Mouse (Mus musculus) embryo, embryonic 9.5 days (tissue): ENCODE data around the gene Dhx38.

Source experiments
- DNase-seq: peaks from one replicate; pipeline ENCODE4 v3.0.0-alpha.2; 2017; ENCODE audit errors: extremely low spot score

The Dhx38 gene

DNA sequence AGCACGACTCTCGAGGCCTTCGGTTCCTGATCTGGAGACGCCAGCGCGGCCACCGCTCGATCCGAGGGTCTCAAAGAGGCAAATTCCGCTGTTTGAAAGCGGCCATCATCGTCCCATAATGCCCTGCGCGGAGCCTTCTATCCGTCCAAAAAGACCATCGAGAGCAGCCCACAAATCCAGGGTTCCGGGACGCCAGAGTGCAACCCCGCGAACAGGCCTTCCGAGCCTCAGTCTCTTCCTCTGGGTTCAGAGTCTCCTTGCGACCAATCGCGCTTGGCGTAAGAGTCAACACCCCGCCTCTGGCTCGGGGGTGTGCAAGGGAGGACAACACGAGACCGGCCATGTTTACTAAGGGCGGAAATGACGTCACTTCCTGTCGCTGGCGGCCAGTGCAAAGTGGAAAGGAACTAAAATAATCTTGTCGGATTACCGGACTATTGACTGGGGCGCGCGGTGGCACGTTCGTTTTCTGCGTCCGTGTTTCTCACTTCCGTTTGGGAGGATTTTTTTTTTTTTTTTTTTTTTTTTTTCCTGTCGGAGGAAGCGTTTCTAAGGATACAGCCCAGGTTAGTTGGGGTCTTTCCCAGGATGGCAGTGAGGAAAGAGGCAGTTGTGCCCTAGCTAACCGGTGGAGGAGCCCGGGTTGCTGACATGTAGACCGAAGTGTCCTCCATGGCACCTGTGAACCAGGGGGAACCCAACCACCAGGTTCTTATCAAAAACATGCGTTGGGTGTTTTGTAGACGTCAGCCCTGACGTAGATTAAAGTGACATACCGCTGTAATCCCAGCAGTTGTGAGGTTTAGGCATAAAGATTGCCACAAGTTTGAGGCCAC is at the start of gene Dhx38, which contains the start of gene Txnl4b:
Gene Dhx38 (minus strand): TSS at position 364 of the 836 bp plus-strand sequence.
Gene Txnl4b (plus strand): TSS at position 395 of the 836 bp plus-strand sequence.
- peak; percentile 96 for DNase-seq

DNA sequence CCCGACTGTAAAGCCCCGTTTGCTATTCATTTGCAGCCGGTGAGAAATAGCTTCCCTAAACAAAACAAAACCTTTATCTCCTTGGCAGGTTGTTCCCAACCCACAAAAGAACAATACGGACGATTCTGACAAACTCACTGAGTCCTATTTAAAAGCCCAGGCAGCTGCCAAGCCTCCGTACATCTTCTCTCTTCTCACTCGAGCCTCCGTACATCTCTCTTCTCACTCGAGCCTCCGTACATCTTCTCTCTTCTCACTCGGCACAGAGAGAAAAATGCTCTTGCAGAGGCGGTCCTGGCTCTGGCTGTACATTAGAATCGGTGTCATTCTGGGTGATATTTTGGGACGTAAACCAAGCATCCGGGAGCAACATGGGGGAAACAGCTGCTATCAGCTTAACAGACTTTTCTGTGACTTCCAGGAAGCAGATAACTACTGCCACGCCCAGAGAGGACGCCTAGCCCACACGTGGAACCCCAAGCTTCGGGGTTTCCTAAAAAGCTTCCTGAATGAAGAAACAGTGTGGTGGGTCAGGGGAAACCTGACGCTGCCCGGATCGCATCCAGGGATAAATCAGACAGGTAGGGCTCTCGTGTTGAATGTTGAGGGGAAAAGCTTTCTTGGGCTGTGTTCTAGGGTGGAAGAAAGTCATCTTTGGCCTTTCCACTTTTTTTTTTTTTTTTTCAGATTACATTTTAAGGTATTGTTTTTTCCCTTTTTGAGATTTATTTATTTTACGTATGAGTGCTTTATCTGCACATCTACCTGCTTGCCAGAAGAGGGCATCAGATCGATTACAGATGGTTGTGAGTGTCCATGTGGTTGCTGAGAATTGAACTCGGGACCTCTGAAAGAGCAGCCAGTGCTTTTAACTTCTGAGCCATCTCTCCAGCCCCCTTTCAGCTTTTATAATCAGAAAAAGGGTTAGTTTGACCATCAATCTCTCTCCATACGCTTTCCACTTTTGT is 48.9 kb upstream of the Dhx38 start, which contains the start of gene Pkd1l3:
Gene Pkd1l3 (plus strand): TSS at position 275 of the 968 bp plus-strand sequence.
- no peak for DNase-seq

DNA sequence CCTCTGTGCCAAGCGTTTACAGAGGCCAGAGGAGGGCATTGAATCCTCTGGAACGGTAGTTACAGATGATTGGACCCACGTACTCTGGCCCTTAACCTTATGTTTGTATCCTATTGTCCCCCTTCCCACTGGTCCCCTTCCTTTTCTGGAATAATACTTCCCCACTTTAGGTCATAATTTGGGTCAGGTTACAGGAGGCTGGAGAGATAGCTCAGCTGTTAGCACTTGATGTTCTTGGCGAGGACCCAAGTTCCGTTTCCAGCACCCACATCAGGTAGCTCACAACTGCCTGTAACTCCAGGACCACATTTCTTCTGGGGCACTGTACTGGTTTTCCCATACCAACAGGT is 43.5 kb upstream of the Dhx38 start:
- DNase-seq = no peak

DNA sequence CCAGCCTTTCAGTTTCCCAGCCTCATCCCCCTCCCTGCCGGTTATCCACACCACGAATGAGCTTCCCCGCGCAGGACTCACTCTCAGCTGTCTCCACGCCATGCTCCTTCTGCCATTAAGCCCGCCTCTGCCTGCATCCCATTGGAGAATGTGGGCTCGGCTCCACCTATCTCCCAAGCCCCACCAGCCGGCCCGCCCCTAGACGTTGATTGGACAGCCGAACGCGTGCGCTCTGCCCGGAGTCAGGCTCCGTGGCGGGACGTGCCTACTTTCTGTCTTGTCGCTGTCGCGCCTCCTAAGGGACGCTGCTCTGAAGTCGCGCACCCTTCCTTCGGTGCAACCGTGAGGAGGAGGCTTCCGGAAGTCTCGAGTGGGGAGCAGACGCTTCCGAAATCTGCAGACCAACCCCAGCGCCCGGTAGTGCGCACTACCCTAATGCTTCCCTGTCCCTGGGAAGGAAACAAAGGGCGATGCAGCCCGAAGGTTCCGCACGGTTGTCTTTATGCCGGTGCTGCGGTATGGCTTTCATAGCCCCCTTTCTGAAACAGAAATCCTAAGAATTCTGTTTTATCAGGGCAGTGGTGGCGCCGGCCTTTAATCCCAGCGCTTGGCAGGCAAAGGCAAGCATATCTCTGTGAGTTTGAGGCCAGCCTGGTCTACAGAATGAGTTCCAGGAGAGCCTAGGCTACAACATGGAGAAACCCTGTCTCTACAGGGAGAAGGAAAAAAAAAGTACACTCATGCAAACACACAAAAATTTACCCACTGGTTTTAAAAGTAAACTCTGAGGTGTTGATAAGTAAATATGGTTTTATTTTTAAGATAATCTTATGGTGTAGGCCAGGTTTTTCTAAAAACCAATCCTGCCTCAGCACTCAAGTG is 42.9 kb upstream of the Dhx38 start, which contains the start of gene Dhodh:
Gene Dhodh (minus strand): TSS at position 403 of the 882 bp plus-strand sequence.
- DNase-seq = peak; percentile 96

DNA sequence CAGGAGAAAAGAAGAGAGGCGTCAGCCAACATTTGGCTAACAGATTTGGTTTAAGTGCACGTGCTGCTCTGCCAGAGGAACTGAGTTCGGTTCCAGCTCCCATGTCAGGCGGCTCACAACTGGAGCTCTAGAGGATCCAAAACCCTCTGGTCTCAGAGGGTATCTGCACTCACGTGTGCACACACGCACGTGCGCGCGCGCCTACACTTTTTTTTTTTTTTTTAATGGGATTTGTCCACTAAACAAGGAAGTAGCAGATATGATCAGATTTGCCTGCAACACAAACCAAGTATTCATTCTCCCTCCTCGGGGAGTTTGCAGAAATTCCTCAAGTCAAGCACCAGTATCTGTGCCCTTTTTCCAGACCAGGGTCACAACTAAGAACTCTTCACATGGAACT is 42.0 kb upstream of the Dhx38 start:
- no peak for DNase-seq

DNA sequence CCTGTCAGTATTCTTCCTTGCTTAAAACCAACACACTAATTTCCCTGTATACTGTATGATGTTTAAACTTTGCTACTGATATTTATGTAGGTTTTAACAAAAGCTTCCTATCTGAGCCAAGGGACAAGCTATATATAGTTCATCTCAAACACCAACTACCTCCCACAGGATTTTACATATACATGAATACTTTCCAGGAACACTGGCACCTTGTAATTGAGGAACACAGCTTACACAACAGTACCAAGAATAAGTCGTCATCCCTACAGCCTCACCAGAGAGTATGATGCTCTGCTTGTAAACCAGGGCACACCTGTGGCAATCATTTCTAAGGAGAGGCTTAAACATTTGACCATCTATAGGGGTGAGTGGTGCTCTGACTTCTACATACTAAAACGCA is 41.1 kb upstream of the Dhx38 start:
- DNase-seq = no peak

DNA sequence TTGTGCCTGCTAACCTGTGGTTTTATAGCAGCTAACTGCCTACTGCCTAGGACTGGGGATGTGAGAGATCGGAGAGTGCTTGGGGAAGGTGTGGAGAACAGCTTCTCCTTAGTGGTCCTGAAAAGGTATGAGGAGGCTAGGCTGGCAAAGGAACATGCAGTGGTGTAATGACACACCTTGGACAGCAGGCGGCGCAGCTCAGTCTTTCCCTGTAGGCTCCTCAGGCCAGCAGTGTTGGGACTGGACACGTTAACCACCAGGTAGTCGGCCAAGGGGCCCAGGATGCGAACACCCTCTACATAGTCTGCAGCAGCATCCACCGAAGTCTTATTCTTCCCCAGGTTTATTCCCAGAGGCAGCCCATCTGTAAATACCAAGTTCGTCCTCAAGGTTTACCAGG is 30.2 kb upstream of the Dhx38 start:
- peak; percentile 62 for DNase-seq

DNA sequence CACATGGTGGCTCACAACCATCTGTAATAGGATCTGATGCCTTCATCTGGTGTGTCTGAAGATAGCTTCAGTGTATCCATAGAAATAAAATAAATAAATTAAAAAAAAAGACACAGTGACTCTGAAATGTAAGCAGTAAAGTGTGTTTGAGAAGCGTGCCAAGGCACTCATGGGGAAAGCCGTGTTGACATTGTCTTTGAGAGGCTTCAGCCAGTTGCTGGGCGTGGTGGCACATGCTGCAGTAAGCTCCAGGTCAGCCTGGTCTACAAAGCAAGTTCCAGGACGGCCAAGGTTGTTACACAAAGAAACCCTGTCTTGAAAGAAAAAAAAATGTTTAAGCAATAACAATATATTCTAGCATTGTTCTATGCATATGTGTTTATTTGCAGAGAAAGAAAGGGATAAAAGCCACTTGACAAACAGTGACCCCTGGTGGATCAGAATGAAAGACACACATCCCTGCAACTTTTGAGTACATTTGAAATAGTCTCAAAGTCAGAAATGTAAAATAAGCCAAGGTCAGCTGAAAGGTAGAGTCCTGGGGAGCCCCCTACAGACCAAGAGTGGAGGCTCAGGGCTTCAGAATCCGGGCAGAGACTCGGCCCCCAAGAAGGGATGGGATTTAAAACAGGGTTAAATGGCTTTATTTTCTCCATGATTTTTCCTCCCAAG is 27.6 kb upstream of the Dhx38 start:
- no peak for DNase-seq

DNA sequence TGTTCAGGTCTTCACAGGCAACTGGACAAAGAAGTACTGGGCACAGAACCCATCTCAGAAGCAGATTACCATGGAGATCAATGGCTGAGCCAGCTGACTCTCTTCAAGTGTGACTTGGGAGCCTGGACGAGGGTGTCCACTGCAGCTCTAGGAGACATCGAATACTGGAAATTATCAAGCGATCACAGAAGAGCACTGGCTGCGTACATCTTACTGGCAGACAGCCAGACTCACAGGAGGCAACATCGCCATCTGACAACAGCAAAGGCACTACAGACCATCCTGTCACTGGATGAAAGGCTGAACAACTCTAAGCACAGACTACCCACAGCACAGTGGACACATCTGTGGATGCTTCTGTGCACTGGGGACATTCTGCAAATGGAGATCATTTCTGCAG is 26.5 kb upstream of the Dhx38 start:
- no peak for DNase-seq

DNA sequence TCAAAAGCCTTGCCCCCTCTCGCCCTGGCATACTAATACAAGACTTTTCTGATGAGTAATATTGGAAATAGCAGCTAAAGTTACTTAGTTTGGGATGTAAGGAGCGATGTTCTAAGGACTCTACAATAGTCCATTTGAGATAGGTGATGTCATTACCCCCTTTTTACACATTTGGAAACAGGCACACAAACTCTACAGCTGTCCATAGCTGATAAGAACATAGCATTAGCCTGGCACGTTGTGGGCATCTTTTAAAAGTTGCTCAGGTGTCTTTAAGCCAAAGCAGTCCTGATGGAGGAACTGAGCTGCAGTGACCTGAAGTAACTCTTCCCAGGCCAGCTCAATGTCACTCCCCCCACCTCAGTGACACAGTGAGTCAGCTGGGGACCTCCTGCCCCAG is 25.7 kb upstream of the Dhx38 start:
- DNase-seq = no peak

DNA sequence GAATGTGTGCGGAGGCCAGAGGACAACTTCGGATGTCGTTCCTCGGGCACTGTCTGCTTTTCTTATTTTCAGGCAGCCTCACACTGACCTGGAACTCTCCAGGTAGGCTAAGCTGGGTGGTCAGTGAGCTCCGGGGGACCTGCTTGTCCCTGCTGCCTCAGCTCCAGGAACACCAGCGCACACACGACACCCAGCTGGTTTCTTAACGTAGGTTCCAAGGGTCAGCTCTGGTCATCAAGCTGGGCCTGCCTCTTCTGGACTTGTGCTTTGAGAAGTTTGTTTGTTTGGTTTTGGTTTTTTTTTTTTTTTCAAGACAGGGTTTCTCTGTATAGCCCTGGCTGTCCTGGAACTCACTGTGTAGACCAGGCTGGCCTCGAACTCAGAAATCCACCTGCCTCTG is 25.2 kb upstream of the Dhx38 start:
- DNase-seq = no peak

DNA sequence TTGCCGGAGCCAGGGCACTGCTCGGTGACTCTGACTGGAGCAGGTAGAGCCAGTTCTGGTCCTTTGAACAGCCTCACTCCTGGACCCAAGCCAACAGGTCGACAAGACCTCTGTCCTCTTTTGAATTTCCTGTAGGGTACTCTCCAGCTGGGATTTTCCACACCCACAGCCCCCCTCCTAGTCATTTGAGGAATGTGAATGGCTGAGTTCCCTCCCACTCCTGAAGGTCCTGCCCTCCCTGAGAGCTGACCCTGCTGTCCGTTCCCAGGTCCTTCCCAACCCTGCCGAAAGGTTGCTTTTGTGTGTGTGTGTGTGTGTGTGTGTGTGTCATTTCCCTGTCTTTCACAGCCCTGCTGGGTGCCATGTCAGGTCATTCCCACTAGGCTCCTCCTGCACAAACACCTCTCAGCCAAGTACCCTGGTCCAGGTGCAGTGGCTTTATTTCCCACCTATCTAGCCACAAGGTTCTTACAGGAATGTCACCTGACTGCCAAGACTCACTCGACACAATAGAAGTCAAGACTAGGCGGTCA is 21.4 kb upstream of the Dhx38 start:
- DNase-seq = no peak

DNA sequence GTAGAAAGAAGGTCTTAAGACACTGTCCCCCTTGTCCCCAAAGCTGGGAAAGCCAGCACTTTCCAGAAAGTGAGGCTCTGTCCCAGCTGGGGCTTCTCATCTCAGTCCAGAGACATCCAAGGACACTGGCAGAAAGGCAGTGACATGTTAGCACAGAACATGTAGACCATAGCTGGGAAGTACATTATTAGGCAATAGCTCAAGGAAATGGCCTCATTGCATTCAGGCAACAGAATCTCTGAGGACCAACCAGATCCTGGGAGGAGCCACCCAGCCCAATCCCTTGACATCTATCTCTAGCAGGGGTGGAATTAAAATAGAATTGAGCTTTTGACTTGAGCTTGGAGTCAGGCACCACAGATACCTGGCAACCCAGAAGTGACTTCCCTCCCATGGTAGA is 20.0 kb upstream of the Dhx38 start:
- no peak for DNase-seq

DNA sequence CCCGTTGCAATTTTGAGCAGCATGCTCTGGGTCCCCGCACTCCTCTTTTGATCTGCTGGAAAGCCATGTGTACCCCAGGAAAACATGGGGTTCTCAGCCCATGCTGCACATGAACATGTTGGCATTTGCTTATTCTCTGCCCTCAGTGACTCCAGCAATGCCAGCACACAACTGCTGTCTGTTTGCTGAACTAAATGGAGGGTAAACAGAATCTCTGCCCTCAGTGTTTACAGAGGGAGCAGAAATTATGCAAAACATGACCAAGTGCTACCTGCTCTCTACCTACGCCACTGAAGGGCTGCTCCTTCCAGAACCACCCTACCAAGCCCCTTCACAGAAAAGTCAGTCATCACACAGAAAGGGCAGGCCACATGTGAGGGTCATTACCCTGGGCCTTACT is 19.2 kb upstream of the Dhx38 start:
- no peak for DNase-seq

DNA sequence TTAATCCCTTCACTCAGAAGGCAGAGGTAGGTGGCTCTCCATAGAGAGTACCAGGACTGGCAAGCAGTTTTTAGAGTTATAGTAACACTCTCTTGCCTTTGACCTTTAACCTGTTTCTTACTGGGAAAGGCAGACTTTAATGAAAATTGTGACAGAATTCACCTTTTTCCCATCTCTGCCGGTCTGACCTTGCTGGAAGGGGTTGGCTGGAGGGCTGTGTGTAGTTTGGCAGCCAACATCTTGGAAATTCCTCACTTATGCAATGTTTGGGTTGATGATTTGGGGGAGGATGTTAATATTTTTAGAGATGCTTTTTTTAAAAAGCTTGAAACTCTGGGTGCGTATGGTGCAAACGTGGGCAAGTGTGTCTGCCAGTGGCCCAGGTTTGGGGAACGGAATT is 18.6 kb upstream of the Dhx38 start:
- no peak for DNase-seq

DNA sequence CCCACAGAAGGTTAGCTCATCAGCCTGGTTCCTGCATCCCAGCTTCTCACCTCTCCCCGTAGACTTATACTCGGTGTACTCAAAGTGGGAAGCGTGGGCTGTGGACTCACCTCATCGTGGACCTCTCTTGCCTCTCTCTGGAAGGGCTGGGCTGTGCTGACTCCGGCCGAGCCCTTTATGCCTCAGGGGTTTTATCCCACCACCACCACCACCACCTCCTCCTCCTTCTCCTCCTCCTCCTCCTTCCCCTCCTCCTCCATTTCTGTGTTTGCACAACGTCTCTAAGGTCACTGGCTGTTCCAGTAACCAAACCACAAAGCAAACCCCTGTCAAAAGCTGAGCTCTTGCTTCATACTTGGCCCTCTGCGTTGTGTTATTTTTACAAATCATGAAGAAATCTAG is 13.2 kb upstream of the Dhx38 start, which contains the start of gene Hp:
Gene Hp (minus strand): TSS at position 273 of the 402 bp plus-strand sequence.
- DNase-seq = no peak

DNA sequence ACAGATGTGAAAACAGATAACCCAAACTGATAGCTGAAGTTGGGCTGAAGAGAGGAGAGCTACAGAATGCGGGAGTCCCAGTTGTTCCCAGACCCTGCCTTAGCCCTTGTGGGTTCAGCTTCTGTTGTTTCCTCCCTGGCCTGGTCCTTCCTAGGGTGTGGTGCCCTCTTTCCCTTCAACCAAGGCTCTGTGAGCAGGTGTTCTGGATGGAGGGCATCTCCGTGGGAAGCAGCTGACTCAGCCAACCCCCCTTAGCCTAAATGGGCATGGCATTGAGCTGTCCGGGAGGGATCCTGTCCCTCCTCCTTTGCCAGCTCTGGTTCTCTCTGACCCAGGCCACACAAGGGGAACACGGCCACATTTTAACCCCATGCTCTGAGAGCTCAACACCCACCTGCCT is 10.7 kb upstream of the Dhx38 start:
- no peak for DNase-seq

DNA sequence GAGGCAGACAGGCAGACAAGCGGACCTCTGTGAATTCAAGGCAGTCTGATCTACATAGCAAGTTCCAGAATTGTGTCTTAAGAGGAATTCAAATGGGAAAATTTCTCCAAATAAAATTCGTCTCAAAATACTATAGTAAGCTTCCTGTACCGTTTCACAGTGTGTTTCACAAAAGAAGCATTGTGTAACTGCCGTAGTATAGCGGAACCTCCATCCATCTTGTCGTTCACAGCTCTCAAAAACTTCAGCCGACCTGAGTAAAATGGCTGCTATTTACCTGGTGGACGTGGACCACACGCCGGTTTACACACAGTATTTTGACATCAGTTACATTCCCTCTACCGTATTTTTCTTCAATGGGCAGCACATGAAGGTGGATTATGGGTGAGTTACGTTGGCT is 5.5 kb upstream of the Dhx38 start:
- no peak for DNase-seq

DNA sequence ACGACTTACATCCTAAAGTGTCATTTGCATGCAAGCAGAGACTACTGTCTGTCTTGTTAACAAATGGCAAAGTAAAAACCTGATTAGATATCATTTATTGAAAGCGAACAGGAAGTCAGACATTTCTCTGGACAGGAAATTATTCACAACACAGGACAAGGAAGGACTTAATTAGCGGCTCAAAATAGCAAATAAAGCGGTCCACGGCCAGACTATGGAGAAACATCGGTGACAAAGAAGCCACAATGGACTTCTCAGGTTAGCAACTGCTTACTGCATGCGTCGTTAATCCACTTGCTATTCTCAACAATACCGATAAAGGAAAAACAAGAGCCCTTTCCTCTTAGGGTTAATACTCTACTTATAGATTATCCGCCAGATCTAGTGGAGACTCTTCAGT is 895 bp downstream of the Dhx38 start:
- no peak for DNase-seq

DNA sequence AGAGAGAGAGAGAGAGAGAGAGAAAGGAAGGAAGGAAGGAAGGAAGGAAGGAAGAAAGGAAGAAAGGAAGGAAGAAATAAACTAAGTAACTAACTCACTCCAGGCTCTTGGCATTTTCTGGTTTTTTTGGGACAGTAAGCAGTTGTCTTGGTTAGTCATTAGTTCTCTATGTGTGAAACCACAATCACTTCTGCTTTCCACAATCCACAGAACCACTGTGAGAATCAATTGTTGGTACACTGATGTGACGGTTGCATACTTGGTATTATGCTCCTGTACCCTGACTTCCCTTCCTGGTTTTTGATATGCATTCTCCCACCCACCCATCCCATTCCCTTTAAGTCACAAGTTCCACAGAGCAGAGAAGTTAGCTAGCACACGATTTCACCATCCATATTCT is 1.8 kb downstream of the Dhx38 start:
- no peak for DNase-seq

DNA sequence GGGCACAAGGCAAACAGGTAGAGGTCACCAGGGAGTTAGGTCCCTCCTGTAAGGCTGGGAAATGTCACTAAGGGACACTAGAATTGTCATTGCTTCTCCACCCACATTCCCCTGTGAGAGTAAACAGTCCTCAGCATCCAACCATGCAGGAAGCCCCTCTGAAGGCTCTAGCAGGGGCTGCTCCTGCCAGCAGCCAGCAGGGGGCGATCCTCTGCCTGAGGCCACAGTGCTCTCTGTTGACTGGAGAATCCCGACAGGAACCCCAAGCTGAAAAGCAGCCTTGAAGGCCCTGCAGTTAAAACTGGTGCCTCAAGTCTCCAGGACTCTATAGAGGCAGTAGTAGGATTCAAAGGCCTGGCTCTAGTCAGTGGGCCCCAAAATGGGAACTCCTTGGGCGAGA is 14.0 kb downstream of the Dhx38 start:
- DNase-seq = peak; percentile 24
